Mouse (Mus musculus) layer of hippocampus, postnatal 25 days (tissue): ENCODE measurements at regions not wholly inside any gene's neighbourhood (a gene's known extent, or its start where the extent isn't known, plus 50 kb on each side); places are given as distances from the start of the nearest gene placed in this dataset.
"Not testable (repeated sequence)": the region's sequence is repeated elsewhere in the genome, so short reads cannot be mapped to it uniquely, and the experiment has no call there.

Experiments
- DNase-seq, 2 experiments: peaks; one replicate each; pipeline ENCODE4 v3.0.0; 2022; ENCODE audit warnings: mixed read lengths in 2 of 2, low spot score in 1 of 2; ENCODE audit errors: extremely low spot score in 1 of 2

DNA sequence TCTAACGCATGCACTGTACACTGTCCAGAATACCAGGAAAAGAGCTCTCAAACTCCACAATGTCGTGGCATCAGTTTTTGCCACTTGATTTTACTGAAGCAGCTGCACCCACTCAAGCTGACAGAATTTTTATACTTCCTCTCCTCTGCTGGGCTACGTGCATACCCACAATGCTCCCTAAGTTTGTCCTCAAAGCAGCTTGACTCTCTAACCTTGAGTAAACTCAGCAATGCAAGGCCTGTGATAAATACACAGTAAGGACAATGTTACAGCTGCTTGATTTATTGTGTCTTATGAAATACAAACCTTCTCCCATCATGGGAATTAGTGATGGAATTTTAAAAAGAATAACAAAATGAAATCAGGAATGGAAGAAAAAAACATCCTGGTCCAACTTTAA is 129.7 kb downstream of the Trmt11 start:
- no peak for DNase-seq

DNA sequence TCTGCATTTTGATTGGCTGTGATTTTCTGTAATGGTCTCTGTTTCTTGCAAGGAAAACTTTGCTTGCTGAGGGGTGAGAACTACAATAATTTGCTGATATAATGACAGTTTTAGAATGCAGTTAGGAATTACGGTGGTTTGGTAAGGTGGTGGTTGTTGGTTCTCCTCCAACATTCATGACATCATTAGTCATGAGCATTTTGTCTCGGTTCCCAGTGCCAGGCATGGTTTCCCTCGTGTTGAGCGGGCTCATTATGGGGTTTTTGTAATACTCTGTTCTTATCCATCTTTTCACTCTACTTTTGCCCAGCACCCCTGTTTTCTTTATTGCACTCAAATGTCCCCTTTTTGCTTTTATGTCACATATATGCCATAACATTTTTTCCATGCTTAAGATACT is 149.9 kb downstream of the Trmt11 start:
- DNase-seq = no peak

DNA sequence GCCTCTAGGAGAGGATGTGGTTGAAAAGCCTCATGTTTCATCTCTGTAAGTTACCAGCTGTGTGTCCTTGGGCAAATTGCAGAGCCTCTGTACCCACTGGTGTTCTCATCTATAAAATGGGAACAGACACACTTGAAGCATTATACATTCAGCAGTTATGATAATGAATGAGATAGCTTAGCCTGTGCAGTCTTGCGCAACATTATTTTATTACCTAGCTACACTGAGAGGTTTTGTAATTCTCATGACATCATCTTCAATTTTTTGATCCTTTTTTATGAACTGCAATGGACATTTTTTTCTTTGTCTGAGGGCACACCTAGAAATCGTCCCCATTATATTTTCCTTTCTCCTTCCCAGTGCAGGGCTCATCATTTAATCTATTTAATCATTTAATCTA is 153.5 kb downstream of the Trmt11 start:
- DNase-seq = no peak

DNA sequence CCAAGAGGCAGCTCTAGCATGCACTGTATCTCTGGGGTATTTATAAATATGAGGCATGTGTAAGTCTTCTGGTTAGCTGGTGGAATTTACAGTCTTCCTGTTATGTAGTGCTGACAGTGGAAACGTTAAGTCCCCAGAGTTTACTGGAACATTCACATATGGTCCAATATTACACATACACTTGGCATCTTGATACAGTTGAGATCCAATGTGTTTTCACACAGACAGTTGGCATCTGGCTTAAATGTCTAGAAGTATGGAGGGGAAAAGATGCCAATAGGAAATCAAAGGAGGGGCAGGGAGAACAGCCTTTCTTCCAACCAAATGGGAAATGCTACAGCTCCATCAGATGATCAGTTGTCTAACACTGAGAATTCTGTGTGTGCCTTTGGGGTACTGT is 154.0 kb downstream of the Trmt11 start:
- no peak for DNase-seq

DNA sequence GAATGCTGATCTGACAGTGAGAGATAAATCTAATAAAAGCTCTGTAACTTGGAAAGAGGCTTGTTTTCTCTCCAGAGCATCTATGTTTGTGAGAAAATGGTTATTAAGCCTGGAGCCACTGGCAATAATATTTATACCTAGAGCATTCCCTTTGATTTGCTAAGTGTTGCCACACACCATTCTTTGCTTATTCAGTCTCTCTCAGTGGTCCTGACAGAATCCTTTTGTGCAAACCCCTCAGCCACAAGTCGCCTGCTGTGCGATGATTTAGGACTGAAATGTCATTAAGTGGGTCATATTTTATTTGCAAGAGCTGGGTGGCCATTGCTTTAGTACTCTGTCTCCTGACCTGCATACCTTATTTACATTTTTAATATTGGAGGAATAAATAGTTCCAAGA is 160.7 kb downstream of the Trmt11 start:
- DNase-seq = no peak

DNA sequence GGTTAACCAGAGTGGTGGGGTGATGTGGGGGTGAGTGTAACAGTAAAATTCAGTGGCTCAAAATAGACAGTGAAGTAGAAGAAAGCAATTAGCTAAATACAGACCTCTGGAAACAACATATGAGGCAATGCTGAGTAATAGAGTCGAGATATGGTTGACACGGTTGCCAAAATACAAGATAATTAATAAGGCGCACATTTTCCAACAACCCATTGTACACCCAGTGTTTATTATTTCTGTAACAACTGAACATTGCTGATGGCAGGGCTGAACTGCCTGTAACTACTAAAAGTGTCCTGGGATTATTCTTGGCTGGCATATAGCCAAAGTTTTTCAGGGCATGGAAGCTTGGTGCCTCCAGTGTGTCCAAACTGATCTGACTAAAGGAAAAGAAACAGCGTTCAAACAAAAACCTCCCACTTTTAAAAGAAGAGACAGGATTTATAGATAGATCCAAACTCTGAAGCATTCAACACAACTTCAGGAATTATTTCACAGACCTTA is 174.1 kb downstream of the Trmt11 start:
- DNase-seq = no peak

DNA sequence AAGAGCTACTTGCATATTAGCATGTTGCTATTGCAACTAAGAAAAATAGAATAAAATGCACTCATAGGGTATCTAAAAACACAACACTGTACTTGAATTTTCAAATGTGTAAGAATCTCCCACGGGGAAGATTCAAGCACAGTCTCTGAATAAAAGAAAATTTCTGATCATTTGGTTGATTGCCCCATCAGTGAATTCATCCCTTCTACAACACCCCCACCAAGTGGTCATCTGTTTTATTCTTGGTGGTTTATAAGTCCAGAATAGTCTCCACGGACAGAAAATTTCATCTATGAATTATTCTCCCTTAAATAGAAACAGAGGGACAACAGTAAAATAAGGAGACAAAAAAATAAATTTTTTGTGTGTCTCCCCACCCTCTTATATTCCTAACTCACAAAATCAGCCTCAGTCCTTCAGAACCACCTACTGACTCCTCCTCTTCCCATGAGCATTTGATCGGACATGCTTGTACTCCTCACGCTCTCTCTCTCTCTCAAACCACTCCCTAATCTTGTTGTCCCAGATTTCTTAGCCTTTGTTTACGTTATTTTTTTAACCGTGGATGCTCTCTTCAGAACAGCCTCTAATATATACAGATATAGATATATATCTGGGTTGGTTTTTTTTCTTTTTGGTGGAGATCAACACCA is 181.0 kb downstream of the Trmt11 start:
- peak in 1 of 2 experiments; percentile 37 for DNase-seq

DNA sequence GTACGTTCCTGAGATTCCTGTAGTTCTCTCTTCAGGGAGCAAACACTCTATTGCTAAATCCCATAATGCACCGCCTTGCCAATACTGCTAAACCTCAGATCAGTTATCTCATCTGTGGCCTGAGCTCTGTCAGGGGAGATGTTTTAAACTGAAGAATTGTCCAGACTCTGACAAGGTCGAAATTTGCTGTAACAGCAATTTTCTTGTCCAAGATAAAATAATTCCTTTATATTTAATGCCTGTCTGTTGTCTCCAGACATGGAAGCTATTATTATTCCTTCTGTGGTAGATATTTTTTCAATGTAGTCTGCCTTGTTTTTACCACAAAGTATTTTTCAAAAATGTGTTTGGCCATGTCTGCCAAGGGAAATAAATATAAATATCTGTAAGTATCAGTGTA is 184.2 kb downstream of the Trmt11 start:
- no peak for DNase-seq

DNA sequence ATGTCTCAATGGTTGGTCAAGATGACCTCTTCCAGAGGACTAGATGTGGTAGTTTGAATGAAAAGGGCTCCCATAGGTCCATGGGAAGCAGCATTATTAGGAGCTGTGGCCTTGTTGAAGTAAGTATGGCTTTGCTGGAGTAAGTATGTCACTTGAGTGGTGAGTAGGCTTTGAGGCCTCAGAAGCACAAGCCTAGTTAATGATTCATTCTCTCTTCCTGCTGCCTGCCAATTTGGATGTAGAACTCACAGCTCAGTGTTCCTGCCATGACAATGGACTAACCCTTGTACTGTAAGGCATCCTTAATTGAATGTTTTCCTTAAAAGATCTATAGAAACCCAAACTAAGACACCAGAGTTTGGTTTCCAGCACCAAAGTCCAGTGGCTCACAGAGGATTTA is 188.8 kb downstream of the Trmt11 start:
- no peak for DNase-seq

DNA sequence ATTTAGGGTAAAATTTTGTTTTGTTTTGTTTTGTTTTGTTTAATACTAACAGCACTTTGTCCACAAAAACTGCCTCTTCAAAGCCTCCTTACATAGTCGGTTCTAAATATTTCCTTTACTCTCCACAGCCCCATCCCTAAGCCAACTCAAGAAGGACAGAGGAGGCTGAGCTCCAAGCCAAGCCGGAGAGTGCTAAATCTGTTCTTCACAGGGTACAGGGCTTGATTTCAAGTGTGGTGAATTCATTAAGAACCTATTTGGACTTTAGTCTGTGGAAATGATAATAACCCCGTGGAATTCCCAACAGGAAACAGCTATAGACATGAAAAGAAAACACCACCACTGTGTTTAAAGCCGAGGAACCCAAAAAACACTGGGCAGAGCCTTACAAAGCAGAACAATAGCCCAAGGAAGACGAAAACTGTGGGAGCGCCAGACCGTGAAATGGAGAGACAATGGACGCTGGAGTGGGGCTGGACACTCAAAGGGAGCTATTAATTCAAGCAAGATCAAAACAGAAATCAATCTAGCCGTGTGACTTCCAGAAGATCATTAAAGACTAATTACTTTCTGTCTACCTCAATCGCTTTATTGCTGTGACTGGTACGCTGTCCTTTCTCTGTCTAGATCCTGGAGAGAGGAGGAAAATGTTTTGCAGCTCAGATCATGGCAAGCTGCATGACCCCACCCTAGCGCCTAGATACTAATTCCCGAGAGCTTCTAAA is 194.7 kb downstream of the Trmt11 start:
- no peak for DNase-seq

DNA sequence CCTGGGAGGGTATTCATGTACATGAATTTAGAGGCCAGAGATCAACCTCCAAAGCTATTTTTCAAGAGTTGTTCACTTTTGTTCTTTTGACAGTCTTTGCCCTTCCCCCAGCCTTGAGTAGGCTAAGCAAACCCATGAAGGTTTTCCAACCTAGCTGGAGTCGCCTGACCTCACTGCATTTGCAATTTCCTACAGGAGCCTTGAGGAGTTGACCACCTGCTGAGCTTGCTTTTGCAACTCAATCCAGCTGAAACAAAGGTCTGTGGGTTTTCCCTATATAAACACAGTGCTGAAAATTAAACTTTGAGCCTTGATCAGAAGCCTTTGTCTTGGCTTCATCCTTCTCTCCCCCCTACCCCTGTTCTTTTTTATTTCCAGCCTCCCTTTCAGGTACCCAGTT is 170.2 kb upstream of the Cenpw start:
- no peak for DNase-seq

DNA sequence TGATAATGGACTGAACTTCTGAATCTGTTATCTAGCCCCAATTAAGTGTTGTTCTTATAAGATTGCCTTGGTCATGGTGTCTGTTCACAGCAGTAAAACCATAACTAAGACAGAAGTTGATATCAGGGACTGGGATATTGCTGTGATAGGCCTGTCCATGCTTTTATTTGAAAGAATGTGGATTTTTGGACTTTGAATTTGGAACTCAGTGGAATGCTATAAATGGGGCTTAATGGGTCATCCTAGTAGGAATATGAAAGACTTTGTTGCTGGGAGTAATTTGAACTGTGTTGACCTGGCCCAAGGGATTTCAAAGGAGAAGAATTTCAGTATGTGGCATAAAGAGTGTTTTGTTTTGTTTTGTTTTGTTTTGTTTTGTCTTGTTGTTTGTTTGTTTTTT is 160.5 kb upstream of the Cenpw start:
- not testable (repeated sequence) for DNase-seq

DNA sequence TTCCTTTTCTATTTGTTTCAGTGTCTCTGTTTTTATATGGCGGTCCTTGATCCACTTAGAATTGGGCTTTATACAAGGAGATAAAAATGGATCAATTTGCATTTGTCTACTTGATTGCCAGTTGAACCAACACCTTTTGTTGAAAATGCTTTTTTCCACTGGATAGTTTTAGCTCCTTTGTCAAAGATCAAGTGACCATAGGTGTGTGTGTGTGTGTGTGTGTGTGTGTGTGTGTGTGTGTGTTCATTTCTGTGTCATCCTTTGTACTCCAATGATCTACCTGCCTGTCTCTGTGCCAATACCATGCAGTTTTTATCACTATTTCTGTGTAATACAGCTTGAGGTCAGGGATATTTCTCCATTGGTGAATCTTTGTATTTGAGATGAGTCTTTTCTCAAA is 158.7 kb upstream of the Cenpw start:
- no peak for DNase-seq

DNA sequence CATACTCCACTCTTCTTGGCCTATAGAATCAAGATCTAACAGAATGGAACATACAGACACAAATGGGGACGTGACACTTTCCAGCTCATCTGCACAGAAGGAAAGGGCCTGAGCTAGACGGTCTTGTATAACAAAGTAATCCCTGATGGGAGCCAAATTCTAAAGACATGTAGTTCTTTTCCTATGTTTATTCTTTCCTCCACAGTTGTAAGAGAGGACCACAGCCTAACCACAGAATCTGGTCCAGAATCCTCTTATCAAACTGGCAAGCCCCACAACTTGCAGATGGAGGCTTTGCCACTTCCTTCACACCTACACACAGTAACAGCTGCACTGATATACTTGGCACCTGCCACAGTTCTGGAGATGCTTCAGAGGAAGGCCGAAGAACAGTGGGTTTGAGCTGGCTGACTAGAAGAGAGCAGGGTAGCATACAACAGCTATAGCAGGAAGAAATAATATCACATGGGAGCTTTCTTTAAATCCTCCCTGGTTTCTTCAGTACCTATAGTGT is 142.7 kb upstream of the Cenpw start:
- no peak for DNase-seq

DNA sequence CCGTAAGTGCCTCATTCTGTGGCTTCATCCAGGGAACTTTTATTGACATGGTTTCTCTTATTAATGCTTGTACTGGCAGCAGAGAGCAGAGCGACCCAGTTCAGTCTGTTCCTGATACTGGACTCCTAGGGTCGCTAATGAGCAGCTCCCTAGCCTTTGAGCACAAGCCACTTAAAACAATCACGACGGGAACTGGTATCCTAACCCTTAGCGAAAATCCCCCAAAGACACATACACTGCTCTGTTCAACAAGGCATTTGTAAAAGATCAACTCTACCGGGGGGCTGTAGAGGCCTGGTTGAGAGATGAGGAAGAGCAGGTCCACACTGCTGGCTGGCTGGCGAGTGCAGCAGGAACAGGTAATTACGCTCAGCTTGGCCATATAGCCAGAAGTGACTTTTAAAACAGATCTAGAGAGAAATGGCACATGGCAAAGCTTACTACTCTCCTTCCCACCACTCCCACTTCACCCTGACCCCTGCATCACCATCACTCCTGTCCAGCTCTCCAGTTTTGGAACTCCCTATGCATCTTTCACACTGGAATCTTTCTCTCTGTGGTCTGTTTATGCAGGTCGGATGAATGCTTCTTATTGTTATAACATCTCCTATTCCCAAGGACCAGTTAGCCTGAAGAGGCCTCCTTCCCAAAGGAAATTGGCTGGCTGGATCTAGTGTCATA is 128.1 kb upstream of the Cenpw start:
- no peak for DNase-seq

DNA sequence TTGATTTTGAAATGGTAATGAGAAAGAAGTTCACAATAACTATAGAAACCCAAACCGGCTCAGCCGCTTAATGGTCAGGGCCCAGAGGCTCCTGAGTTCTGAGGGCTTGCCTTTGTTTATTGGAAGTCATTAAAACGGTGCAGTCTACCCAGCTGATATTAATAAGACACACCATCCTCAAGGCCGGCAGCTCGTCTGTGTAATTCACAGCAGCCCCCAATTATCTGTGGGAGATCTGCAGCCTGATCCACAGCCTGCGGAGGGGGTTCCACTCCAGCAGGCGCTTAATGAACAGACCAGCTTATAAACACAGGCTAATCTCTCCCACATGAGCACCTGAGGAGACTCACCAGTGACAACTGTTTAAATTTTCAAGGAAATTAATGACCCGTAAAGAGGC is 127.5 kb upstream of the Cenpw start:
- no peak for DNase-seq

DNA sequence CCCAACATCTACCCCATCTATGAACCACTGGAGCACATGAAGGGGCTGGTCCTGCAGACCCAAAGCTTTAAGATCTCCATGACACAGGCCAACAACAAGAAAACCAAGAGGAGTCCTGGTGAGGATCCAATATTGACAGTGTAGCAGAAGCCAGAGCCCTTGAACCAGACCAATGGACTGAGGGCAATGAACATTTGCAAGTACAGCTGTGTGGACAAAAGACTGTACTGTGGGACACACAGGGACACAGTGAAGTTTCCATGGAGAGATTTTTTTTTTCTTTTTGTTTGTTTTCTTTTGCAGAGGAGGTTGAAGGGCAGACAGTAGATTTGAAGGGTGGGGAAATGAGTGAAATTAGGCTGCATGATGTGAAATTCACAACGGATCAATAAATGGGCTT is 126.5 kb upstream of the Cenpw start:
- DNase-seq = no peak

DNA sequence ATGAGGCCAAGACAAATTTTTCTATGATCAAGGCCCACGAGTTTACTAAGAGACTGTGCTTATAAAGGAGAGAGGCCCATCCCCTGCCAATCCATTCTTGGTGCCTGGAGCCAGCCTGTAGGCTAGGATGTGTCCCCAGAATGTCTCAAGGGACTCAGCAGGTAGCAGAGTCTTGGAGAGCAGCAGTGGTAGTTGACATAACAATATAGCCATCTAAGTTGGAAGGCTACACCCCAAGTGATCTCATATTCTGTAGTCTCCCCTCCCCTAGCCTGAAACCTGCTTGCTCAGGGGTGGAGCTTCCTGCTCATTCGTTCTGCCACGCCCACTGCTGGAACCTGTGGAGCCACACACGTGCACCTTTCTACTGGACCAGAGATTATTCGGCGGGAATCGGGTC is 95.5 kb upstream of the Cenpw start:
- not testable (repeated sequence) for DNase-seq

DNA sequence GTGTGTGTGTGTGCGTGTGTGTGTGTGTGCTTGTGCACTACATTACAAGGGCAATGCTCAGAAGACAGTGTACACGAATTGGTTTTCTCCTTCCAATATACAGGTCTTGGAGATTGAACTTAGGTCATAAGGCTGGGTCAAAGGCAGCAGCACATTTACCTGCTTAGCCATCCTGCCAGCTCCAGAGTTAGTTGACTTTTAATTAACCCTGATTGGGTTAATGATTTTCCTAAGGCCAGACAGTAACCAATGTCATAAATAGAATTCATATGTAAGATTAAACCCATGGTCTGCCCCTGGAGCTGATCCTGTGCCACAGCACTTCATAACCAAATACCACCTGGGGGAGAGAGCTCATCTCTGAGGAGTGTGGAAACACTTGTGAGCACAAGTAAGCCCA is 81.3 kb upstream of the Cenpw start:
- no peak for DNase-seq

DNA sequence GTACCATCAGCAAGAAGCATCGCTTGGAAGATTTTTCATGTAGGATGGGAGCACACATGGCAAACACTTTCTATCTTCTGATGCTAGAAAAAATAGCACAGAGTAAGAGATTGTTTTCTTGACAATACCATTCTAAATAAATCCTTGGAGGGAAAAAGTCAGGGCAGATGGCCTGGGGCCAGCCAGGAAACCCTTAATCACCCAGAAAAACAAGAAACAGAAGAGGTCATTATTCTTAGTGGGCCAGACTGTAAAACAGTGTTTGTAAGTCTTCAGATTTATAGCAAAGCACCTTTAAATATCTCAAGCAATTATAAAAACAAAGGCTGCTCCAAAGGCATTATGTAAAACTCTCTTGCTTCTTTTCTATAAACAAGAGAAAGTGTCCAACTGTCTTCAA is 80.1 kb upstream of the Cenpw start:
- DNase-seq = no peak

DNA sequence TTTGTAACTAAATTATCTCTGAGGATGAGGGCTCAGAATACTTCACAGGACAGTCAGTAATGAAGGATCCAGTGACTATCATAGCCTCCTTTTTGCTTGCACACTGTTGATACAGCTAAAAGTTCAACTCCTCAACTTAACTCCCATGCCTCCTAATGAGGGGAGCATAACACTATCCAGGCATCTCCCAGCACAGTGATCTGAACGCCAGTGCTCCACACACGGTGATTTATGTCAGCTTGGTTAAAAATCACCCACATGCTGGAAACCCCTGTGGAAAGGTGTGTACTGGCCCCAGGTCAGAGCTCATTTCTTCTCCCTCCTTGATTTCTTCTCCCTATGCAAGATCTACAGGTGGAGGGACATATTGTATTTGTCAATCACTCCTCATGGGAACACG is 79.6 kb upstream of the Cenpw start:
- no peak for DNase-seq

DNA sequence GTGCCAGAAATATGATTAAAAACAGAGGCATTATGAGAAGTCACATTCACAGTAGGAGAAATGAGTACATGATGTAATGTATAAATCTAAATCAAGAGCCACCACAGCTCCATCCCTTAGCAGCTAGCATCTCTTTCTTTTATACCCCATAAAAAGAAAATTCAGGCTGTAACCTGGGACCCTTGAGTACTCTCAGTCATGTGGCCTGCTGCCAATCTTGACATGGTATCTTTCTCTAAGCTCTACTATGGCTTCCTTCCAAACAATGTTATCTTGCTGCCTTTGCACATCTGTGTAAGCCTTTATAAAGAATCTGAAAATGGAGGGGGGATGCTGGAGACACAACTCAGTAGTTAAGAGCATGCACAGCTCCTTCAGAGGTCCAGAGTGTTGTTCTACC is 78.6 kb upstream of the Cenpw start:
- DNase-seq = no peak
